In the genomic region with DNA sequence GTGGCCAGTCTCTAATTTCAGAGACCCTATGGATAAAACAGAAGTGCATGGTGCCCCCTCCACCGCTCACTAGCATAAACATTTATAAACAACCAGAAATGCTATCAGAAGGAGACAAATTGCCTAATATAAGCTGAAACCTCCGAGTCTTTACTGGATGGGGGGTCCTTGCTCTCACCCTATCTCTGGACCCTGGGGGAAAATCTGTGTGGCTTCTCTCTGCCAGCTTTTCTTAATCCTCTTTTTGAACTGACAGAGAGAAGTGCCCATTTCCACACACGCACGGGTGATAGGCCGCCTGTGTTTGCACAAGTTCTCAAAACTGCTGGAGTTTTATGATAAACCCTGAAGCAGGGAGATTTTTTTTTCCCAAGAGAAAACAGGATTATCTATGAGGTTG, we compare ENCODE assay signal across 9 mouse cellular contexts. TPM values are rescaled to one million over a fixed set of nuclear protein-coding genes. Genes with fewer than 3 reads are reported as not detected.
DNase-seq lines count a peak whose midpoint lies in the region; ATAC-seq and TF ChIP-seq lines count a peak whose summit lies in the region.
"Had no signal": no experiment of that assay in that cellular context is flagged by ENCODE, and none has a peak within 500 bp of the region (broad histone marks: within the 10 kb centered on the region; RNA-seq: fewer than 3 reads in every experiment).

No protein-coding gene starts in this region.

- TF ChIP-seq EP300 in heart, postnatal 0 days (IDR thresholded peaks at IDR 0.05; ENCODE audit: low read depth) = no peak

- H3K9me3 ChIP-seq in heart, postnatal 0 days (replicated peaks; ENCODE audit: control insufficient read depth, low read length) = no peaks in the 10 kb centered on the region
- no peaks in the 10 kb centered on the region for H3K9me3 ChIP-seq in limb, embryonic 13.5 days
- H3K9me3 ChIP-seq in neural tube, embryonic 15.5 days (replicated peaks) = no peaks in the 10 kb centered on the region

- 0 out of 2 replicates have a peak, but pooled peaks cover 3% of the 10 kb centered on the region for H3K36me3 ChIP-seq in heart, postnatal 0 days (replicated peaks; ENCODE audit: control insufficient read depth, insufficient read depth, low read length)
- H3K36me3 ChIP-seq in limb, embryonic 13.5 days = peaks cover 34% of the 10 kb centered on the region
- H3K36me3 ChIP-seq in neural tube, embryonic 15.5 days = peaks cover 30% of the 10 kb centered on the region

- H3K27me3 ChIP-seq in heart, postnatal 0 days (ENCODE audit: control insufficient read depth, insufficient read depth, low read length) = 0 out of 2 replicates have a peak, but pooled peaks cover 8% of the 10 kb centered on the region
- no peaks in the 10 kb centered on the region for H3K27me3 ChIP-seq in limb, embryonic 13.5 days
- H3K27me3 ChIP-seq in neural tube, embryonic 15.5 days (replicated peaks) = no peaks in the 10 kb centered on the region

- TF ChIP-seq CTCF in heart, postnatal 0 days (IDR thresholded peaks at IDR 0.05; ENCODE audit: low read depth) = no peak
- TF ChIP-seq CTCF in embryonic fibroblast, embryonic 13.5 days (IDR thresholded peaks at IDR 0.05; ENCODE audit: borderline replicate concordance, insufficient read depth, low read length) = no peak

- no peak overlapping the region for H3K27ac ChIP-seq in heart, postnatal 0 days (ENCODE audit: low read depth)
- H3K27ac ChIP-seq in embryonic fibroblast, embryonic 13.5 days (ENCODE audit: insufficient read depth, low read length) = no peak overlapping the region
- H3K27ac ChIP-seq in limb, embryonic 13.5 days = 0 out of 2 replicates have a peak overlapping the region, but pooled peaks have one; percentile 88
- H3K27ac ChIP-seq in neural tube, embryonic 15.5 days (replicated peaks) = peak overlapping the region; percentile 51

- no peak for DNase-seq in heart, postnatal 0 days (ENCODE audit: low spot score)
- no peak for DNase-seq in heart, adult 11 months
- DNase-seq in thymus, postnatal 36 days = no peak
- no peak for DNase-seq in layer of hippocampus, postnatal 25 days (ENCODE audit: extremely low spot score in 1 of 2, low spot score in 1 of 2)
- no peak for DNase-seq in cerebellum, adult 18-20 months

- peak overlapping the region; percentile 55 for H3K9ac ChIP-seq in heart, postnatal 0 days (replicated peaks; ENCODE audit: low read depth, low read length)
- peak overlapping the region; percentile 87 for H3K9ac ChIP-seq in limb, embryonic 13.5 days
- peak overlapping the region; percentile 77 for H3K9ac ChIP-seq in neural tube, embryonic 15.5 days (replicated peaks)

- WGBS in heart, postnatal 0 days = 60% methylated on average over 5 of the region's 5 CpGs
- WGBS in limb, embryonic 13.5 days = 4% methylated on average over 5 of the region's 5 CpGs
- WGBS in neural tube, embryonic 15.5 days = 12% methylated on average over 5 of the region's 5 CpGs

- peak overlapping the region; percentile 75 for H3K4me2 ChIP-seq in heart, postnatal 0 days (ENCODE audit: low read depth, low read length)
- H3K4me2 ChIP-seq in limb, embryonic 13.5 days (replicated peaks) = peak overlapping the region; percentile 74
- H3K4me2 ChIP-seq in neural tube, embryonic 15.5 days = peak overlapping the region; percentile 62

- no peaks in the 10 kb centered on the region; the same call in 1 of the 2 replicates for H3K4me1 ChIP-seq in heart, postnatal 0 days (ENCODE audit: control insufficient read depth, insufficient read depth)
- H3K4me1 ChIP-seq in embryonic fibroblast, embryonic 13.5 days (ENCODE audit: control insufficient read depth, insufficient read depth, low read length) = no peaks in the 10 kb centered on the region
- H3K4me1 ChIP-seq in limb, embryonic 13.5 days = peaks cover 22% of the 10 kb centered on the region
- peaks cover 21% of the 10 kb centered on the region for H3K4me1 ChIP-seq in neural tube, embryonic 15.5 days

- H3K4me3 ChIP-seq in heart, postnatal 0 days (ENCODE audit: low read depth, low read length) = peak overlapping the region; percentile 55
- H3K4me3 ChIP-seq in embryonic fibroblast, embryonic 13.5 days (ENCODE audit: insufficient read depth, low read length) = peak overlapping the region; percentile 73
- H3K4me3 ChIP-seq in limb, embryonic 13.5 days = peak overlapping the region; percentile 64
- peak overlapping the region; percentile 61 for H3K4me3 ChIP-seq in neural tube, embryonic 15.5 days (replicated peaks)

- no peak for TF ChIP-seq POLR2A in embryonic fibroblast, embryonic 13.5 days (IDR thresholded peaks at IDR 0.05; ENCODE audit: low read depth, low read length)

- no peak for ATAC-seq in heart, postnatal 0 days (ENCODE audit: insufficient read depth, low read depth)
- no peak for ATAC-seq in limb, embryonic 13.5 days (ENCODE audit: low FRiP score, low read depth)
- no peak for ATAC-seq in neural tube, embryonic 15.5 days (ENCODE audit: low FRiP score)

RNA-seq across cellular contexts. Expression of gene Rhou, which starts 1.0 kb away (rescaled TPM):
- 5.3 and 8.6 TPM in 2 replicates for total RNA-seq in heart, postnatal 0 days (2014; rRNA removed; ENCODE audit: low replicate concordance)
- 2.5 and 2.8 TPM in 2 replicates for polyA plus RNA-seq in heart, postnatal 0 days (2015; fragmentation: Nextera tagmentation; extraction: Ambion mirVana)
- 19.5 and 20.0 TPM in 2 replicates for polyA plus RNA-seq in embryonic fibroblast, embryonic 13.5 days (2011; ENCODE audit: insufficient read length, low read depth, missing spikeins)
- 7.7 and 8.4 TPM in 2 replicates for polyA plus RNA-seq in limb, embryonic 13.5 days (2015; fragmentation: Nextera tagmentation; extraction: Ambion mirVana)
- polyA plus RNA-seq in neural tube, embryonic 15.5 days (2015; fragmentation: Nextera tagmentation; extraction: Ambion mirVana) = 12.4 and 12.7 TPM in 2 replicates
- 10 to 100 TPM; 36.3 to 44.0 TPM for total RNA-seq in layer of hippocampus, postnatal 25 days (2021)
- total RNA-seq: MEL had no signal

Comparison
In these comparisons a context has a peak if more than half of its experiments do, and no peak if none do; other contexts are left out.
1. H3K27ac ChIP-seq: peak in limb, embryonic 13.5 days (single experiment) and neural tube, embryonic 15.5 days (single experiment); none in heart, postnatal 0 days (single experiment) and embryonic fibroblast, embryonic 13.5 days (single experiment).
2. Peak in every context shown above with its lines, with median percentiles within 50 percentile points of each other: H3K4me2 ChIP-seq, H3K4me3 ChIP-seq and H3K9ac ChIP-seq.